Mouse (Mus musculus): Measurements from ENCODE around the gene Gtf2a1l.

- no peak for TF ChIP-seq USF1 (IDR thresholded peaks at IDR 0.05; ENCODE audit: low read depth)
- TF ChIP-seq POLR2A (IDR thresholded peaks at IDR 0.05; ENCODE audit: insufficient read length, low read depth) = no peak
- TF ChIP-seq TCF12 (IDR thresholded peaks at IDR 0.05; ENCODE audit: insufficient read depth, poor library complexity, severe bottlenecking) = no peak
- TF ChIP-seq POLR2AphosphoS2 (IDR thresholded peaks at IDR 0.05; ENCODE audit: insufficient read length, low read depth) = no peak
- no peak for TF ChIP-seq CEBPB (IDR thresholded peaks at IDR 0.05; ENCODE audit: insufficient read depth, poor library complexity, severe bottlenecking)
- TF ChIP-seq TCF3 (IDR thresholded peaks at IDR 0.05; ENCODE audit: insufficient read length, low read depth) = no peak
- TF ChIP-seq MYOD1 (IDR thresholded peaks at IDR 0.05; ENCODE audit: control insufficient read depth in 1 of 3, insufficient read length in 2 of 3, low read depth in 2 of 3) = no peak
- no peak for TF ChIP-seq MAX (IDR thresholded peaks at IDR 0.05; ENCODE audit: low read depth)
- TF ChIP-seq E2F4 (IDR thresholded peaks at IDR 0.05; ENCODE audit: insufficient read depth) = no peak
These were observed 47.1 kb upstream of the Gtf2a1l start for GRCm38 (mm10) chr17:88621374-88621773.
